Mouse (Mus musculus) G1E-ER4 (cell line): Measurements from ENCODE around the gene Hesx1. TPM values are rescaled to one million over a fixed set of nuclear protein-coding genes. Genes with fewer than 3 reads are reported as not detected.

Source experiments
- GATA1 ChIP-seq: IDR thresholded peaks from one replicate; pipeline ENCODE4 v1.8.0; 2012; ENCODE audit warnings: low read length, inconsistent platforms
- polyA plus RNA-seq: library from polyadenylated mRNA; stranded (reverse); fragments of >175 nt; gene quantifications from 2 replicates; pipeline ENCODE4 v1.2.3, GENCODE M21; 2012

The Hesx1 gene
- polyA plus RNA-seq, 1 experiment, result not detected

- TF ChIP-seq GATA1, result no peak
Observed at GRCm38 (mm10) chr14:27042280-27042983, 48.2 kb downstream of the Hesx1 start.

GRCm38 (mm10) chr14:27043416-27043815, 49.2 kb downstream of the Hesx1 start:
- TF ChIP-seq GATA1, result no peak

- no peak for TF ChIP-seq GATA1
Observed at GRCm38 (mm10) chr14:27044221-27044966, 50.2 kb downstream of the Hesx1 start.

GRCm38 (mm10) chr14:27044967-27045361, 50.7 kb downstream of the Hesx1 start:
- TF ChIP-seq GATA1, result no peak

GRCm38 (mm10) chr14:27048231-27048956, 54.2 kb downstream of the Hesx1 start:
- no peak for TF ChIP-seq GATA1

- no peak for TF ChIP-seq GATA1
Observed at GRCm38 (mm10) chr14:27050043-27050442, 55.8 kb downstream of the Hesx1 start.

GRCm38 (mm10) chr14:27050560-27051510, 56.6 kb downstream of the Hesx1 start:
- no peak for TF ChIP-seq GATA1

GRCm38 (mm10) chr14:27051511-27051895, 57.3 kb downstream of the Hesx1 start:
- TF ChIP-seq GATA1, result no peak

Other genes with a start within 250 kb of the Hesx1 start
- gene Asb14, start 99.9 kb upstream of the Hesx1 start, polyA plus RNA-seq, result not detected in 2 replicates
- 0.40 and 0.76 TPM in 2 replicates for gene Appl1, start 23.2 kb upstream of the Hesx1 start, polyA plus RNA-seq
- not detected in 2 replicates for gene Il17rd, start 44.5 kb downstream of the Hesx1 start, polyA plus RNA-seq
- gene Arhgef3, start 120.5 kb downstream of the Hesx1 start, polyA plus RNA-seq, result 0.02 and 0.03 TPM in 2 replicates